8 mouse cellular contexts compared by ENCODE assay signal in genomic region chr16:91728123-91729065, GRCm38 (mm10). TPM values are rescaled to one million over a fixed set of nuclear protein-coding genes. Genes with fewer than 3 reads are reported as not detected.
DNase-seq lines count a peak whose midpoint lies in the region; ATAC-seq and TF ChIP-seq lines count a peak whose summit lies in the region.

Gene Cryzl1, minus strand, starts transcription at chr16:91728975.

- DNase-seq in G1E (ENCODE audit: low spot score), result peak; percentile 95
- DNase-seq in cerebellum, adult 18-20 months, result peak; percentile 97 to 100
- DNase-seq in heart, postnatal 36 days, result peak; percentile 98
- peak; percentile 97 to 100 for DNase-seq in layer of hippocampus, adult 2 months (ENCODE audit: low spot score in 2 of 2)
- peak; percentile 99 for DNase-seq in lung, embryonic 14.5 days
- peak; percentile 90 for DNase-seq in thymus, adult 2 months

- ATAC-seq in G1E (ENCODE audit: extremely low read depth, insufficient number of reproducible peaks, low FRiP score, poor library complexity, severe bottlenecking), result peak; percentile 91
- ATAC-seq in forebrain, embryonic 16.5 days, result peak; percentile 95
- ATAC-seq in lung, embryonic 14.5 days (ENCODE audit: insufficient read depth), result peak; percentile 96

- WGBS in forebrain, embryonic 16.5 days, result 1% methylated on average over 46 of the region's 46 CpGs
- under 1% methylated on average over 46 of the region's 46 CpGs for WGBS in lung, embryonic 14.5 days
- WGBS in olfactory bulb, adult 2 months, result under 1% methylated on average over 46 of the region's 46 CpGs
- 2% methylated on average over 46 of the region's 46 CpGs for WGBS in thymus, adult 2 months

- intact Hi-C loops in heart, postnatal 36 days (cut with DNase I), result loop anchor here (5.0 to 10.0 kb wide), 2 partner anchors 74 to 576 kb away; partner anchors contain the start of gene Smim11

- no peaks in the 10 kb centered on the region for H3K9me3 ChIP-seq in G1E (replicated peaks)
- H3K9me3 ChIP-seq in forebrain, embryonic 16.5 days (ENCODE audit: control insufficient read depth, low read length), result no peaks in the 10 kb centered on the region
- no peaks in the 10 kb centered on the region for H3K9me3 ChIP-seq in lung, embryonic 14.5 days (ENCODE audit: low read depth, low read length)

- peak within 1 kb of the TSS; percentile 97 for H3K27ac ChIP-seq in forebrain, embryonic 16.5 days (ENCODE audit: low read length)
- peak within 1 kb of the TSS; percentile 92 for H3K27ac ChIP-seq in layer of hippocampus, adult 2 months
- peak within 1 kb of the TSS; percentile 91 for H3K27ac ChIP-seq in lung, embryonic 14.5 days (ENCODE audit: low read depth)
- peak within 1 kb of the TSS; percentile 89 for H3K27ac ChIP-seq in olfactory bulb, adult 2 months (ENCODE audit: insufficient read depth, low read depth, low read length)
- H3K27ac ChIP-seq in thymus, adult 2 months (ENCODE audit: control insufficient read depth, insufficient read depth, low read length), result no peak within 1 kb of the TSS; the same call in 1 of the 2 replicates

- TF ChIP-seq CTCF in G1E (IDR thresholded peaks at IDR 0.05; ENCODE audit: low read depth, low read length), result no peak
- TF ChIP-seq CTCF in layer of hippocampus, adult 2 months (conservative IDR thresholded peaks at IDR 0.05), result no peak
- no peak for TF ChIP-seq CTCF in lung, embryonic 14.5 days (IDR thresholded peaks at IDR 0.05; ENCODE audit: low read depth)
- no peak for TF ChIP-seq CTCF in olfactory bulb, adult 2 months (IDR thresholded peaks at IDR 0.05; ENCODE audit: insufficient read depth, low read depth, low read length)
- TF ChIP-seq CTCF in thymus, adult 2 months (IDR thresholded peaks at IDR 0.05; ENCODE audit: borderline replicate concordance, control insufficient read depth, extremely low read depth, insufficient read depth, low read length, poor library complexity), result peak; percentile 52; the same call in 1 of the 2 replicates

- H3K4me1 ChIP-seq in G1E (ENCODE audit: insufficient read depth, low read depth, low read length), result peaks cover 57% of the 10 kb centered on the region
- peaks cover 35% of the 10 kb centered on the region for H3K4me1 ChIP-seq in forebrain, embryonic 16.5 days (replicated peaks; ENCODE audit: control insufficient read depth, insufficient read depth, low read length)
- H3K4me1 ChIP-seq in lung, embryonic 14.5 days (ENCODE audit: insufficient read depth), result peaks cover 7% of the 10 kb centered on the region; the same call in 1 of the 2 replicates
- peaks cover 7% of the 10 kb centered on the region for H3K4me1 ChIP-seq in olfactory bulb, adult 2 months (ENCODE audit: control insufficient read depth, insufficient read depth, low read length)
- H3K4me1 ChIP-seq in thymus, adult 2 months (replicated peaks; ENCODE audit: control insufficient read depth, insufficient read depth, low read length), result peaks cover 8% of the 10 kb centered on the region

- peak within 1 kb of the TSS; percentile 84 for H3K4me3 ChIP-seq in G1E (ENCODE audit: low read depth, low read length)
- peak within 1 kb of the TSS; percentile 93 for H3K4me3 ChIP-seq in forebrain, embryonic 16.5 days (replicated peaks; ENCODE audit: low read length)
- peak within 1 kb of the TSS; percentile 66 for H3K4me3 ChIP-seq in layer of hippocampus, adult 2 months
- peak within 1 kb of the TSS; percentile 85 for H3K4me3 ChIP-seq in lung, embryonic 14.5 days (ENCODE audit: low read depth, low read length)
- peak within 1 kb of the TSS; percentile 97 for H3K4me3 ChIP-seq in olfactory bulb, adult 2 months (ENCODE audit: insufficient read depth, low read depth, low read length)
- peak within 1 kb of the TSS; percentile 68 for H3K4me3 ChIP-seq in thymus, adult 2 months (ENCODE audit: control insufficient read depth, insufficient read depth, low read length)

- peak within 1 kb of the TSS; percentile 89 for H3K4me2 ChIP-seq in forebrain, embryonic 16.5 days (ENCODE audit: low read length)
- H3K4me2 ChIP-seq in lung, embryonic 14.5 days, result peak within 1 kb of the TSS; percentile 59

- H3K9ac ChIP-seq in forebrain, embryonic 16.5 days (replicated peaks; ENCODE audit: low read depth, low read length), result peak within 1 kb of the TSS; percentile 92
- peak within 1 kb of the TSS; percentile 79 for H3K9ac ChIP-seq in lung, embryonic 14.5 days

- TF ChIP-seq POLR2A in olfactory bulb, adult 2 months (IDR thresholded peaks at IDR 0.05; ENCODE audit: insufficient read depth, low read depth, low read length), result no peak
- TF ChIP-seq POLR2A in thymus, adult 2 months (IDR thresholded peaks at IDR 0.05; ENCODE audit: control insufficient read depth, extremely low read depth, insufficient read depth, low read length, poor library complexity), result no peak

- peaks cover 15% of the 10 kb centered on the region for H3K27me3 ChIP-seq in G1E (ENCODE audit: insufficient read depth, low read length)
- H3K27me3 ChIP-seq in forebrain, embryonic 16.5 days (replicated peaks; ENCODE audit: control insufficient read depth, insufficient read depth, low read length), result no peaks in the 10 kb centered on the region
- no peaks in the 10 kb centered on the region for H3K27me3 ChIP-seq in lung, embryonic 14.5 days (ENCODE audit: insufficient read depth, low read length)
- H3K27me3 ChIP-seq in thymus, adult 2 months (ENCODE audit: control insufficient read depth, insufficient read depth, low read length), result peaks cover 5% of the 10 kb centered on the region

- peaks cover 35% of the 10 kb centered on the region for H3K36me3 ChIP-seq in G1E (replicated peaks)
- H3K36me3 ChIP-seq in forebrain, embryonic 16.5 days (ENCODE audit: control insufficient read depth, insufficient read depth), result no peaks in the 10 kb centered on the region
- 0 out of 2 replicates have a peak, but pooled peaks cover 6% of the 10 kb centered on the region for H3K36me3 ChIP-seq in lung, embryonic 14.5 days (ENCODE audit: insufficient read depth)
- no peaks in the 10 kb centered on the region for H3K36me3 ChIP-seq in thymus, adult 2 months (ENCODE audit: control insufficient read depth, insufficient read depth, low read length)

RNA-seq across cellular contexts. Expression of gene Cryzl1, which starts in this region (rescaled TPM):
- 148 and 165 TPM in 2 replicates for total RNA-seq in G1E (2014; fragmentation: Nextera tagmentation)
- total RNA-seq in G1E (2017), result 171 and 188 TPM in 2 replicates
- polyA plus RNA-seq in G1E (2012), result 3.5 and 5.1 TPM in 2 replicates
- polyA plus RNA-seq in forebrain, embryonic 16.5 days (2015; fragmentation: Nextera tagmentation; extraction: Ambion mirVana), result 106 and 111 TPM in 2 replicates
- total RNA-seq in heart, postnatal 36 days (2021), result 10 to 100 TPM; 25.6 to 26.4 TPM
- total RNA-seq in layer of hippocampus, adult 2 months (2021), result 100 to 1,000 TPM; 104 to 111 TPM
- 69.7 and 74.5 TPM in 2 replicates for polyA plus RNA-seq in lung, embryonic 14.5 days (2014; fragmentation: Nextera tagmentation; extraction: Ambion mirVana)
- polyA plus RNA-seq in olfactory bulb, adult 2 months (2012; ENCODE audit: insufficient read depth, insufficient read length, low replicate concordance, missing spikeins), result not detected in 2 replicates
- polyA plus RNA-seq in thymus, adult 2 months (2012; rRNA removed), result 19.1 and 21.7 TPM in 2 replicates
